Mouse (Mus musculus): ENCODE measurements around the gene Patj.
"Not testable (repeated sequence)": the region's sequence is repeated elsewhere in the genome, so short reads cannot be mapped to it uniquely, and the experiment has no call there.

The Patj gene

DNA sequence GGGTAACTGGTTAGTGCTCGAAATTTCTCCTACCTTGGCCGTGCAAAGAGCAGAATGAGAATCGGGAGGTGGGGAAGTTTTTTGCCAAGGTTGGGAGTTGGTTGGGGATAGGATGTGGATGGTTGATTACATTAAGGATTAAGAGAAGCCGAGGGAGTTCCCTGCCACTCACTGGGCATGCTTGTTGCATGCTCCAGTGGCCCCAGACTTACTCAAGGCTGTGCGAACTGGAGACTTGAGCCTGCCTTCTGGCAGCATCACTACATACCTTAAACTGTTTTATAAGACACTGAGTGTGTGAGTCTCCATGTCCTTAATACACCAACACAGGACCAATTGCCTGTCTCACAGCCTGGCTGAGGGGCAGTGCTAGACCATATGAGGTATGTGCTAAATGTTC, 188.4 kb downstream of the Patj start:
- no peak for DNase-seq

DNA sequence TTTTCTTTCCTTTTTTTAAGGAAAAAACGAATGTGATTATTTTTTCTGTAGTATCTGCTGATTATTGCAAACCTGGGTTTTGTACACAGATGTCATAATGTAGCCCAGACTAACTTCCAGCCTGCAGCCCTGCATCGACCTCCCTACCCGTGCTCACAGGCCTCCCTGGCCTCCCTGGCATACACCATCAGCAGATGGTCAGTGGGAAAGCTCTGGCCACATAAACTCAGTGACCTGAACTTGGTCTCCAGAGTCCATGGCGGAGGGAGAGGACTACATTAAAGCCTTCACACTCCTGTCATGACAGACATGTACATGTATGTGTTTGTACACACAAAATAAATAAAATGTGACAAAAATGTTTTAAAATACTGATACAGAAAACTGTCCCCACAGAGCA, 190.7 kb downstream of the Patj start:
- no peak for DNase-seq

DNA sequence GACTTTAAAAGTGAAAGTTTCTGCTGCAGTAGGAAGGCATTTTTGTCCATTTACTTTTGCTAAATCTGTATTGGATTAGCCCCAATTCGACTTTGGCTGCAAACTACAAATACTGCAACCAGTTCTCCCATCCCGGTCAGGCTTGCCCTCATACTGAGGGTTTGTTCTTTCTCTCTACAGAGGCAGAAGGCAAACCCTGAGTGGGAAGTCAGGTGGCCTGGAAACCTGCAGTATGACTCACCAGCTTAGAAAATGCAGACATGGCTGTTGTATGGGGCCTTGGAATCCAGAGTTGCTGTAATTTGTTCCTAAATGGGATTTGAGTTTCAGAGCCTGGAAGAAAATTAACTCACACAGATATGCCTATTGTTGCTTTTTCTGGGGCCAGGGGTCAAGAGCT, 192.1 kb downstream of the Patj start:
- DNase-seq, result no peak

DNA sequence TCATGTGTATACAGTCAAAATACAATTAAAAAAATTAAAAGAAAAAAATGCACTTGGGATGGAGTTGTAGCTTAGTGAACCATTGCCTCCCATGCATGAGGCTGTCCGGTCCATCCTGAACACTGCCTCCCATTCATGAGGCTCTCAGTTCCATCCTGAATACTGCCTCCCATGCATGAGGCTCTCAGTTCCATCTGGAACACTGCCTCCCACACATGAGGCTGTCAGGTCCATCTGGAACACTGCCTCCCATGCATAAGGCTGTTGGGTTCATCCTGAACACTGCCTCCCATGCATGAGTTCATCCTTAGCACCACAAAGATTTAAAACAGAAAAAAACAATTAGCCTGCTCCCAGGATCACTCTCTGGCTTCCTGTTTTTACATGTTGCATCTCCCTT, 198.4 kb downstream of the Patj start:
- DNase-seq, result no peak

DNA sequence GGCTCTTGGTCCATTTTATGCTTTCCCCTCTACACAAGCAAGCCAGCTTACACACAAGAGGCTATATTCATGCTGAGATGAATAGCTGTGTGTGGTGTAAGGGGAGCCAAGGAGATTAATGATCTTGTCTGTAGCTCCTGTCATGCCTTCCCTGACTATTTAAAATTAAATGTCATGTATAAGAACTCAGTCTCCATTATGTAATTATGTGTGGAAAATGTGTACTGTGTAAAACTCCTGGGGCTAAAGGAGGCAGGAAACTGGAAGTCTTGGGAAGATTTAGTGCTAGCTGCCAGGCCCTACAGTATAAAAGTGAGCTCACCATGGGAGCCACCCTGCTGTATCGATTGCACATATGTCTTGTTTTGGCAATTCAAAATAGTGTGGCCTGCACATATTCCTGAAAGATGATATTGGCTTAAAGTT, 203.0 kb downstream of the Patj start:
- DNase-seq, result no peak

DNA sequence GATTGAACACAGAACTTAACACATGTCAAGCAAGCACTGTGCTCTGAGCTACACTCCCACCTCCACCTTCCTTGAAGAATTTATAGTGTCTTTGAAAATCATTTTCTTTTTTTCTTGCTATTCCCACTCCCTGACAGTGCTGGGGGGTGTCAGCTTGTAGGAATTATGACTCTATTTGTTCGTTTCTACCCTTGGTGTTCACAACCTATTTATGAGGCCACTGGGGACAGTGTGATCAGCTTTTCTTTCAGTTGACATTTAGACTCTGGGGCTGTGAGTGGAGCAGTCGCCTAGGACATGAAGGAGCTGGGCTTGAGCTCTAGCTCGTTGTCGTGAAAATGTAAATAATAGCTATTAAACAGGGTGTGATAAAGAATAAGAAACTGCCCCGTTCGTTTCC, 203.8 kb downstream of the Patj start:
- no peak for DNase-seq

DNA sequence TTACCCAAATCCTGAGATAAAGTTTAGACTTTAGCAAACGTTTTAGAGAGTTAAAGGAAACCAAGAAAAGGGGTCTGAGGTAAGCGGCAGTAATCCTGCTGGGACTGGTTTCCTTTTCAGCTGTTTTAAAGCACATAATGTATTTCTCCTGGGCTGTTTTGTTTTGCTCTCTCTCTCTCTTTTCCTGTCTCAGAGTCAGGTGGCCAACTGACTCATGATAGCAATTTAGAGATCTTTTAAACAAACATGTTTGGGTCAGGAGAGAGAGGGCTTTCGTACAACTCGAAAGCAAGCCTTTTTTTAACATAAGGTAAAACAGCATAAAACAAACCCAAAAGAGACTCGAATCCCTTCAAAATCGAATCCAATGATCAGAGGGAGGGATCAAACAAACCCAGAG, 207.5 kb downstream of the Patj start:
- DNase-seq, result no peak

DNA sequence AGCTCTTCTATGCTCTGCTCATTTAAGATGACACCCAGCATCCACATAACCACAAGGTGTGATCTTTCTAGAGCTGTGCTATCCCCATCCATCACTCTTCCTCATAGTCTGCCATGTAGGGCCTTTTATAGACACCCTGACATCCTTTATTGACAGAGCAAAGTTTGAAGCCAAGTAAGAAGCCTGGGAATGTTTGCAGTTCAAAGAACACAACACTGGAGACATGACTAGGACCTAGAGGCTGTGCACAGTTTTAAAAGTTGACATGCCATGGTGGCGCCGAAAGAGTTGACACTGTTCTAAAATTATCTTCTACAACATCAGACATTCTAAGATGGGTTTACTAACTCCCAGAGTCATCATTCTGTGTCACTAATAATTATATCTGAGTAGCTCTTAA, 214.9 kb downstream of the Patj start:
- DNase-seq, result no peak

DNA sequence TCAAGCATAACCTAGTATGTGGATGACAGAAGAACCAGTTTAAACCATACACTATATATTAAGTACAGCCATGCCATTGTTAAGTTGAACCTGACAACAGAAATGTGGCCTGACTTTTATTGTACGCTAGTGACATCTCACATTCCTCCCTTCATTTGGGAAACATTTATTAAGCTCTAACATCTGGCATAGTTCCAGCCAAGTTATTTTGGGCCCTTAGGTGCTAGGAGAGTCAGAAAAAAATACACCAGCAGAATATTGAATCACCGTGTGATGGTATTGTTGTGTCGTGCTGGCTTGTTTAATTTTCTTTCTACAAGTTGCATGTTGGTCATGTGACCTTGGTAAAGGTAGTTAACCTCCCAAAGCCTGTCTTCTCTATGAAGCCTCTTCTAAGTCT, 218.8 kb downstream of the Patj start:
- no peak for DNase-seq

DNA sequence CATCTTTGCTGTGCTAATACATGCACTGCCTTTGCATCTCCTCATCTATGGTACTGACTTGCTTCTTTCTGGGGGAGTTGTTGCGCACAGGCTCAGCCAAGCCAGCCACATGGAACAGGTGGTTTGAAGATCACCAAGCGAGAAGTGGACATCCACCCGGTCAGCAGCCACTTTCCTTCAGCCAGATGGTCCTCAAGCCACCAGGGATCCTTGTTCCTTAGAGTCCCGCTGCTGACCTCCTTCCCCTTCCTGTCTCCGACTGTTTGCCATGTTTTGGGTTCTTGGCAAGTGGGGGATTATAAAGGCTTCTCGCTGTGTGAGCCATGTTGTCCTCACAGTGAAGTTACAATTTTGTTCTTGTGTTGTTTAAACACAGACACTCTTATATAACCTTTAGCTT, 223.6 kb downstream of the Patj start:
- DNase-seq, result no peak

DNA sequence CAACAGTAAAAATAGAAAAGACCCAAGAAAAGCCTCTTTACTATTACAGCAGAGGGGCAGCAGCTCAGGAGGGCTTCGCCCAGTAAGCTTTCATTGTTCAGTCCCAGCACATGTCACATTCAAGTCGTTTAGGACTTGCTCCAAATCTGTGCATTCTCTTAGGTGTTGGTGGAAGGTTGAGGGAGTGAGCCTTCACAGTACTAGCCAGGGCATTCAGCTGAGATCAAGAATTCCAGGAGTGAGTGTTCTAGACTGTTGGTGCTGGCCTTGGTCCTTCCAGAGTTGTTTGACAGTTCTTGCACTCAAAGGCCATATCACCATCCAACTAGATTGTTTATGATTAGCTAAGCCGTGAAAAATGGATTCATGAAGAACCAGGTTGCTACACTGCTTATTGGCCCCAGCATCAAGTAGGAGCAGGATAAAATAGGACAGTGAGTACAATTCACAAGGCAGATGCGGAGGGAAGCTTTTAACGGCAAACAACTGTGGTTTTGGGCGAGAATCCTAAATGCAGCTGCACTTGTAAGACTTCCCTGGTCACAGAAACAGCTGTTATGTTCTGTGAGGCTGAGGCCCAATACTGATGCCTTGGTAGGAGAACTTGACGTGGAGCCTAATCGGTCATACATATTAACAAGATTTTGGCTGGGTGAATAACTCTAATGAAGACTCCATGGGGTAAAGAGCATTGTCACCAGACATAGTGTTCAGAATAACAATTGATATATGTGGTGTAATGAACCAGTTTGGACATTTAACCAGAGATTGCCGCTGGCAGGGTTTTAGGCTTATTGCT, 225.6 kb downstream of the Patj start:
- peak; percentile 44 for DNase-seq

DNA sequence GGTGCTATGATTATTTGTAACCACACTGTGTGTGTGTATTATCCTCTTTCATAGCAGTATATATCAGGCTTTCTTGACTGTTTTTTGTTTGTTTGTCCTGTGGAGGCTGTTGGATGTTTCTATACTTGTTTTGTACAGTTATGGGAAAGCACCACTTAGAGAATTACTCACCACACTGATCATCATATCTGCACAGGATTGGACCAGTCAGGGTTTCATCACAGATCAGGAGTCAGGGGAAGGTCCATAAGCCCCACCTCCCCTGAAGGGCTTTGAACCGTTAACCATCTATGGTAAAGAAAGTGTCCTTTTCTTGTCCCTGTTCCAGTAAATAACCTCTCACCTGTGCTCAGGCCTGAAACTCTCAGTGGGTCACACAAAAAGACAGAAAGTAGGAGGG, 226.6 kb downstream of the Patj start:
- no peak for DNase-seq

DNA sequence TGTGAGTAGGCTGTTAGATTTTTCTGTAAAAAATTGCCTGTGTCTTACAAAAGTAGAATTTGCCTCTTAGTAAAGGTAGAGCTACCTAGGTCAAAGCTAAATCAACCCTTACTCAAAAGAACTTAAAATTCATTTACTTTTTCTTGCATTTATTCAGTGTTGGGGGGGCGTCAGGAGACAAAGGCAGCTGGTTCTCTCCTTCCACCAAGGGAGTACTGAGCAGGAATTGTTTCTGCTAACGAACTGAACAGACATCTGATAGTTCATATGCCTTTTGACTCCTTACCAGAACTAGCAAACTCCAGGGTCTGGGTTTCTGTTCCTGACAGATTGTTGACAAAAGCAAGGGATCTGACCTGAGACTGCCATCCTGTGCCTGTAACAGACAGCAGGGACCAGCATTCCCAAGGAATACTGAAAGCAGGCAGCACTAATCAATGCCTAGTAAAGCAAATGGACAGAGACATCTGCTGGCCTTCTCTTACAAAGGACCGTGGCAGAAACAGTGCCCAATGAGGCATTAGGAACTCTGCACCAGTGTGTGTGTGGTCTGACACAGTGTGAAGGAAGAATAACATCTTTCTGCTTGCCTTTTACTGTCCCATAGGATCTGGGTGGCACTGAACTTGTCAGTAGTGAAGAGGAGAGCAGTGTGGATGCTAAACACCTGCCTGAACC, 227.6 kb downstream of the Patj start:
- DNase-seq, result no peak

DNA sequence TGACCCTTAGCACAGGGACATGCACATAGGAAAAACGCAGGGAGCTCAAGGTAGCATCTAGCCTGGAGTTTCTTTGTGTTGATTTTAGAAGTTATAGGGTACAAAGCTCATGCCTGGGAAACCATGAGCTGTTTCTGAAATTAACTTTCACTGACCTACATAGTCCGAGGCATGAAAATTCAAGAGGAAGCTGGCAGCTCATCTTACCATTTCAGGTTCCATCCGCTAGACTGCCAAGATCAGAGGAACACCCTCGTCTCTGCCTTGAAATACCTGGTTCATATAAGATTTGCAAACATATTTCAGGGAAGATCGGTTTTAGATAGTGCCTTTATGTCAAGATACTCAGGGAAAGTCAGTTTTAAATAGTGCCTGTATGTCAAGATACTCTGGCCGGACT, 232.7 kb downstream of the Patj start:
- DNase-seq, result no peak

DNA sequence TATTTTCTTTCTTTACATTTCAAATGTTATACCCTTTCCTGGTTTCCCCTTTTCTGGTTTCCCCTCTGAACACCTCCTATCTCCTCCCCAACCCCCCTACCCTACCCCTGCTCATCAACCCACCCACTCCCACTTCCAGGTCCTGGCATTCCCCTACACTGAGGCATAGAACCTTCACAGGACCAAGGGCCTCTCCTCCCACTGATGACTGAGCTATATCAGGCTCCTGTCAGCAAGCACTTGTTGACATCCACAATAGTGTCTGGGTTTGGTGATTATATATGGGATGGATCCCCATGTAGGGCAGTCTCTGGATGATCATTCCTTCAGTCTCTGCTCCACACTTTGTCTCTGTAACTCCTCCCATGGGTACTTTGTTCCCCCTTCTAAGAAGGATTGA, 233.6 kb downstream of the Patj start:
- not testable (repeated sequence) for DNase-seq

DNA sequence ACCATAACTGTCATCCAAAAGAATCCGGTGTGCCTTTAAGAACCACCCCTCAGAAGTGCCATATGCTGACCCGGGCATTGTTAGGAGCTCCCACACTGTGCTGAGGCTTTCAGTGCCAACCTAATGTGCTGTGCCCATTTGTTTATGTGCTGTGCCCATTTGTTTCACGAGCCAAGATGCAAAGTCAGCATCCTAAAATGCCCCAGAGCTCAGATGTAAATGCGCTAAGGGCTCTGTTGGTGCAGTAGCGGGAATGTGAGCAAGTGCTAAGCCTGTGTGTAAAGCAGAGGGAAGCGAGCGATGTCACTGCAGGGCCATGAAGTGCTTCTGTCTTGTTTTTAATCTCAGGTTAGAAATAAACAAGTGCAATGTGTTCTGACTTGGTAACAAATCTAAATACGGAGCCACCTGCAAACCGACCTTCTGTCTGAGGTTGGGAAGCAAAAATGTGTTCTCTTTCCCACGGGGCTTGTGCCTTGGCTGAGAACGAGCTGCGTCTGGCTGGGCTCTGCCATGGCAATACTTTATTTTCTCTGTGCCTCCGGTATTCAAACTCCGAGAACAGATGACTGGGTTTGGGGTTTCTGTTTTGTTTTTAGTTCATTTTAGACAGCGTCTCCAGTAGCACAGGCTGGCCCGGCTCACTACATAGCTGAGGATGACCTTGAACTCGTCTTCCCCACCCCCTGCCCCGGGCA, 239.7 kb downstream of the Patj start:
- no peak for DNase-seq

DNA sequence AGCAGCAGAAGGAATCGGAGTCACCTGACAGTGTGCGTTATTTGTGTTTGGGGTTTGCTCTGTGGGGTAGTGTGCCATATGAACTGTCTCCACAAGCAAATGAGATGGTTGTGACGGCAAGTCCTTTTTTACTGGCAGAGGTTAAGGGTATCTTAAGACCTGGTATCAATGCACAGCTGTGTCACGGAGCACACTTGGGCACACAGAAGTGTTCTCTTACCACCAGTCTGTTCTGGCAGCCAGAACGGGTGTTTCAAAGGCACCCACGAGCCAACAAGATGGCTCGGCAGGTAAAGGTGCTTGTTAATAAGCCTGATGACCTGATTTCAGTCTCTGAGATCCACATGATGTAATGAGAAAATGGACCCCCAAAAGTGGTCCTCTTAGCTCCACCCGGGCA, 243.1 kb downstream of the Patj start:
- no peak for DNase-seq

DNA sequence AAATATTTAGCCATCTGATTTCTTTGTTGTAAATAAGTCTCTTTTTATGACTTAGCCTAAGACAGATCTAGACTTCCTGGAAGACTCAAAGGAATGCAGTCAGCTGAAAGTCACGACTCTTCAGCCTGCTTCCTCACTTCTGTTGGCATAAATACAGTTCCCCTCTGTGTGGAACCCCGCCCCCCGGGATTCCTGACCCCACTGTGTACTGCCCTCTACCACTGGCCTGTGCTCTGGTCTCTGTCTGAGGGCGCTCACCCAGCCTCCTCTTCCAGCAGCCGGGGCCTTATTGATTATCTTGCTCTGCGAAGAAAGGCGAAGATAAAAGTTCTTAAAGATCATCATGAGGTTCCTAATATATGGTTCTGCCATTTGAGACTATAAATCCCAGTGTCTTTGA, 258.1 kb downstream of the Patj start:
- no peak for DNase-seq

DNA sequence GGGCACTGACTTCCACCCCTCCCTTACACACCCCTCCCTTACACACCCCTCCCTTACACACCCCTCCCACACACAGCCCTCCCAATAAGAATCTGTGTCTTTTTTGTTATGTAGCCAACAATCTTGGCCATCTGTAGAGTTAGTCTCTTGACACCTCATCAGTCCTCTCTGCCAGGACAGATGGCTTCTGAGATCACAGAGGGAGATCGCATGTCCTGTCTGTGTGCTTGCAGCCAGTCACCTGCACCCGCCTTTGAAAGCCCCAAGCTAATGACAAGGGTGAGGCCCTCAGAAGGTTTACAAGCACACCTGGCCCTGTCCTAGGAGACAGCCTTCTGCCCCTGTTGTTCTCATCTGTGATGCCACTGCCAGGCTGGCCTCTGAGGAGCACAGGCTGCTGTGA, 258.8 kb downstream of the Patj start:
- DNase-seq, result no peak

DNA sequence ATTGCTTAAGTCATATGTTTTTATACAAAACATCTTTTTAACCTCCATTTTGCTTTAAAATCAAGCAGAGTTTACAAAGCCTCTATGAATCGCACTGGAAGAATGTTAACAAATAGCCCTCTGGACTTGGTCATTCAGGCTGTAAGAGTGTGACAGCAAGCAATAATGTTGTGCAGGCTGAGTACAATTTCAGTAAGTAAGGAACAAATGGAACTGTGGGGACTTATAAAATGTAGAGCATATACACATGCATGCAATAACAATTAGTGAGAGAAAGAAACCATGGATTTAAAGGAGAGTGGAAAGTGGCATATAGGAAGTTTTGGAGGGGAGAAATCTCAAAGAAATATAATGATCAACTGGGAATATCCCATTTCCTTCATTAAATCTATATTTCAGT, 261.2 kb downstream of the Patj start:
- no peak for DNase-seq

DNA sequence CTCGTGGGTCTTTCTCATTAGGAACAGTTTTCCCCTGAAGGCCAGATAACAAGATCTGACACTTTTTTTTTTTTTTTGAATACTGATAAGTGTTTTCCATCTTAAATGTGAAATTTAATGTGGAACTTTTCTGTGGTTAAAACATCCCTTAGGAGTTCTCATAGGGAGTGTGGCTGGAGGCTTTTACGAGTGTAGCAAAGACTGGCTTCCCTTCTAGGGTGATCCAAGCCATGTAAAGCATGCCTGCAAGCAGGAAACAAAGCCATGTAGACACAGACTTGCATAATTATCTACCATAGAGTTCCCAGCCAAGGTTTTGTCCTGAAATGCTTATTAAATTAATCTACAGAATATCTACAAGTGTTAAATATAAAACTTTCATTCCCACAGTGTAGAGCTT, 263.4 kb downstream of the Patj start:
- DNase-seq, result no peak

DNA sequence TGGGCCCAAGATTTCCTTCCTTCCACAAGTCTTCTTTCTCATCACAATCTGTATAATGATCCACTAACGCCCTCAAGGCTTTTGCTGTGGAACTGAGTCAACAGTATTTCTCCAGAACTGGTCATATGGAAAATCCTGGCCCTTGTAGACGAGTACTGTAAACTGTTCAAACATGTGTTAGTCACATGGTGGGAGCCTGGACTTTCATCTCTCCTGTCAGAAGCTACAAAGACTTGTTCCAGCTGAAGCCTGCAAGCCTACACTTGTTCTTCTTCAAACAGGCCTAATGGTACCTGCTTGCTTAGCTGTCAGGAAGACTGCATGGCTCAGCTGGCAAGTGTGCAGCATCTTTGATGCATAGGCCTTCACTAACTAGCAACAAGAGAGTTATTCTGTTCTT, 264.9 kb downstream of the Patj start:
- no peak for DNase-seq

DNA sequence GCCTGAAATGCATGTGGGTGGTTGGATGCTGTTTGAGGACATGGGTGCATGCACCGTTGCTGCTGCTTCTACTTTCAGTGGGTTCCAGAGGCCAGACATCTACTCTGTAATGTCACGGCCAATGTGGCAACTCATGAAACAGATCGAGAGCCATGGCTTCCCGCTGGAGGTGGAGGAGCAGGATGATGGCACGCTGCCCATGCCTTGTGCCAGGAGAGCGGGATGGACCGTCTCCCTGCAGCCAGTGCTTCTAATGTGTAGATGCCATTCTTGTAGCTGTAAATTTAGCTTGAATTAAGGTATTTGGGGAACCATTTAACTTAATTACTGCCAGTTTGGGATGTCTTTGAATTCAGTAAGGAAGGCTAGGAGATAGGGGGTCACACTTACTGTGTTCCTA, 270.3 kb downstream of the Patj start:
- DNase-seq, result no peak

DNA sequence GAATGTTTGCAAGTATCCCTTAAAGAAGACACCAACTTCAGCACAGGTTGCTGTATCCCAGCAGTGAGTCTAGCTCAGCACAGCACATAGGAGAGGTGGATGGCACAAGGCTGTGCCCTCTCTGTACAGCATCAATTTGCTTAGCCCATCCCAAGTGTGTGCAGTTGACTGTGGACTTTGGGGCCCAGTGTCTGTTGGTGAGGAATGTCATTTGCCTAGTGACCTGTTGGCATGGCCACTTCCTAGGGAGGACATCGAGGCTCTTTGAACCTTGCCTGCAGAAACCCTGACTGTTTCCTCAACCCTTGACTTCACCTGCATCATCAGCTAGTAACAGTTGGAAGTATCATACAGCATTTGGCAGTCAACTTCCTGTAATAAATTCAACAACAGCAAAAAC, 270.9 kb downstream of the Patj start:
- DNase-seq, result no peak
